Mouse (Mus musculus): ENCODE measurements around the gene Esrra. TPM values are rescaled to one million over a fixed set of nuclear protein-coding genes. Genes with fewer than 3 reads are reported as not detected.
A peak's percentile ranks its signal among the peaks of the same experiment; 100 is the strongest.

Gene Esrra
- polyA plus RNA-seq, 1 experiment from 2014 or later: 11.4 TPM

- ATAC-seq (ENCODE audit: low FRiP score): no peak
- Histone ChIP-seq H3K4me1 (peaks cover 26% of the 10 kb centered on the region), H3K27ac (no peak overlapping the region), H3K27me3 (peaks cover 82% of the 10 kb centered on the region), H3K36me3 (replicated peaks) (no peaks in the 10 kb centered on the region), H3K4me3 (replicated peaks) (no peak overlapping the region; the same call in 1 of the 2 replicates), H3K4me2 (no peak overlapping the region), H3K9me3 (0 out of 2 replicates have a peak, but pooled peaks cover 3% of the 10 kb centered on the region), H3K9ac (no peak overlapping the region)
- WGBS: 3% methylated on average over 39 of the region's 40 CpGs
Observed at GRCm38 (mm10) chr19:6925611-6926329, 4.2 kb upstream of the Esrra start.

DNA sequence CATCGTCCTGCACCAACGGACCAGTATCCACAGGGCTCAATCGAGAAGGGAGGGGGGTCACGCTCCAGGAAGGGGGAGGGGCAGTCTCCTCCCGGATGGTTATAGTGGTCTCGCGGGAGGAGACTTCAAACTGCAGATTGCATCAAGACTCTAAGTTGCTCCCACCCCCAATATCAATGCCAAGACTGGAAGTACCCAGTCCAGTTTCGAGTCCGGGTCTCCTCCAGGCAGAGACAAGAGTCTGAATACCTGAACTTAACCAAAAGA lies 3.6 kb upstream of the Esrra start, which contains the start of gene Catsperz:
TSS of gene Catsperz (minus strand) at position 74 of the 267 bp plus-strand sequence.
- Histone ChIP-seq H3K4me1 (peaks cover 31% of the 10 kb centered on the region), H3K9me3 (0 out of 2 replicates have a peak, but pooled peaks cover 3% of the 10 kb centered on the region), H3K27ac (no peak within 1 kb of the TSS), H3K4me3 (replicated peaks) (peak within 1 kb of the TSS; percentile 10), H3K36me3 (replicated peaks) (no peaks in the 10 kb centered on the region), H3K27me3 (peaks cover 76% of the 10 kb centered on the region), H3K4me2 (peak within 1 kb of the TSS; percentile 13), H3K9ac (no peak within 1 kb of the TSS)
- ATAC-seq (ENCODE audit: low FRiP score): no peak
- WGBS: 4% methylated on average over 9 of the region's 9 CpGs

DNA sequence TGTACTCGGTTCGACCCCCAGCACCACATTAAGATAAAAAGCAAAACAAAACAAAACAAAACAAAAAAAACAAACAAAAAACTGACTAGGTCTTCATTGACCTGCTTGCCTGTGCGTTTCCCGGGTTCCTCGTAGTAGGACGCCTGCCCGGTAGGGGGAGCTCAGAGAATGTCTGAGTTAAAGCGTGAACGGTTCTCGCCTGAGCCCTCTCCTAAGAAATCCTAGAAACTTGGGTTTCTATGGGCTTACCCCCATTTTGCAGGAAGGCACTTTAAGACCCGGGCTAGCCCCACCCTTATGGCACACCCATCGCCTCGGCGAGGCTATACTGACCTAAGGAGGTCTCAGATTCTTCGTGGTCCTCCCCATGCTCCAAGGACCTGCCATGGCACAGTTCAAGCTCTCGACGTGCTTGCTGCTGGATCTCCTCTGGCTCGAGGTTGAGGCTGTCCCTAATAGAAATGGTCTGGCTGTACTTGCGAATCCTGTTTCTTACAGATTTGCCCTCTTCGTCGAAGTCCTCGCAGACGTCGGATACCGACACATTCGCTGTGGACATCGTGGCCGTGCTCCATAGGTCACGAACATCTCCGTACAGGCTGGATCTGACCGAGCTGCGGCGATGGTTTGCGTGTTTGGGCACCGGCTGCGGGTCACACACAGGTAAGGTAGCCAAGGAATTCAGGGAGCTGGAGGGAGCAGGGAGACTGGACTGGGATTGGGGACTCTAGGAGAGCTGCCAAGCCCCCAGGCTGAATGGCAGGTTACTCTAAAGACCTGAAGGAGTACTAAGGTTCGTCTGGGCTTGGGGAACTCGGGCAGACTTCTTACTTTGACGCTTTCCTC lies 3.1 kb upstream of the Esrra start:
- ATAC-seq (ENCODE audit: low FRiP score): no peak
- no peaks in the 10 kb centered on the region for H3K36me3 ChIP-seq (replicated peaks)
- H3K9ac ChIP-seq: no peak overlapping the region
- peak overlapping the region; percentile 13 for H3K4me2 ChIP-seq
- WGBS: 2% methylated on average over 39 of the region's 39 CpGs
- peaks cover 72% of the 10 kb centered on the region for H3K27me3 ChIP-seq
- 0 out of 2 replicates have a peak, but pooled peaks cover 3% of the 10 kb centered on the region for H3K9me3 ChIP-seq
- H3K4me3 ChIP-seq (replicated peaks): peak overlapping the region; percentile 10
- no peak overlapping the region for H3K27ac ChIP-seq
- H3K4me1 ChIP-seq: peaks cover 37% of the 10 kb centered on the region

- Histone ChIP-seq H3K9ac (no peak overlapping the region), H3K9me3 (0 out of 2 replicates have a peak, but pooled peaks cover 3% of the 10 kb centered on the region), H3K27ac (no peak overlapping the region), H3K4me1 (peaks cover 40% of the 10 kb centered on the region), H3K36me3 (replicated peaks) (0 out of 2 replicates have a peak, but pooled peaks cover 6% of the 10 kb centered on the region), H3K4me2 (peak overlapping the region; percentile 91; the same call in 1 of the 2 replicates), H3K27me3 (peaks cover 58% of the 10 kb centered on the region), H3K4me3 (replicated peaks) (no peak overlapping the region)
- no peak for ATAC-seq (ENCODE audit: low FRiP score)
- 60% methylated on average over 6 of the region's 6 CpGs for WGBS
Observed at GRCm38 (mm10) chr19:6922901-6923735, 1.5 kb upstream of the Esrra start.

GRCm38 (mm10) chr19:6920741-6921636 lies 624 bp downstream of the Esrra start:
- ATAC-seq (ENCODE audit: low FRiP score): peak; percentile 39
- Histone ChIP-seq H3K4me2 (peak overlapping the region; percentile 91), H3K27me3 (peaks cover 37% of the 10 kb centered on the region), H3K4me1 (peaks cover 32% of the 10 kb centered on the region), H3K9ac (peak overlapping the region; percentile 92), H3K9me3 (0 out of 2 replicates have a peak, but pooled peaks cover under 1% of the 10 kb centered on the region), H3K36me3 (replicated peaks) (0 out of 2 replicates have a peak, but pooled peaks cover 6% of the 10 kb centered on the region), H3K4me3 (replicated peaks) (peak overlapping the region; percentile 89), H3K27ac (peak overlapping the region; percentile 93)
- WGBS: 2% methylated on average over 36 of the region's 48 CpGs

DNA sequence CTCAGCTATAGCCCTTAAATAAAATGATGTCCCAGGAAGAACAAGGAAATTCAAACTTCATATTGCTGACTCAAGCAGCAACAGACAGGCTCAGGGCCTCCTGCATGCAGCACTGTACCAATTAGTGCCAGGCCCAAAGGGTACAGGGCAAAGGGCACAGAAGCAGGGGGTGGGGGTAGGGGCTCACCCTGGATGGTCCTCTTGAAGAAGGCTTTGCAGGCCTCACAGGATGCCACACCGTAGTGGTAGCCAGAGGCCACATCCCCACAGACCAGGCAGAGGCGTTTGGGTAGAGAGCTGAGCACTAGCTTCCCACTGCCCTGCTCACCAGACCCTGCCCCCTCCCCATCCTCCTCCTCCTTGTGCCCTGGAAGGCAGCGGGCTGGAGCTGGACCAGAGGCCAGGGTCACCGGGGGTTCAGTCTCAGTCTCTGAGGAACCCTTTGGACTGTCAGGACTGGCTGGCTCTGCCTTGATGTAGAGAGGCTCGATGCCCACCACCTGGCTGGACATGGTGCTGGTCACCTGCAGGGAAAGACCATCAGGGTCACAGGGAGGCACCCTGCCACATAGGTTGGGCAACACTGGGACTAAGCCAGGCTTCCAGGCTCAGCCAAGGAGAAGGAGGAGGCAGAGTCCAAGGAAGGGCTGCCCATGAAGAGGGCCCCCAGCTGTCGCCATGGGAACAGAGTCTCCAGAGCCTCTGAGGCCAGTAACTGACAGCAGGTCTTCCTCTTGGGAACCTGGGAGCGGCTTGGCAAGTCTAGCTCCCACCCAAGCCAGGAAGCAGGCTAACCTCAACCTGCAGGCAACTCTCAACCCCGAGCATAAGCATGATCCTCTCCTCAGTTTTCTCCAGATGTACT lies 1.5 kb downstream of the Esrra start:
- no peak for ATAC-seq (ENCODE audit: low FRiP score)
- peaks cover 29% of the 10 kb centered on the region for H3K4me1 ChIP-seq
- WGBS: 46% methylated on average over 8 of the region's 8 CpGs
- no peaks in the 10 kb centered on the region for H3K9me3 ChIP-seq
- peaks cover 28% of the 10 kb centered on the region for H3K27me3 ChIP-seq
- peak overlapping the region; percentile 89 for H3K4me3 ChIP-seq (replicated peaks)
- peak overlapping the region; percentile 91 for H3K4me2 ChIP-seq
- H3K9ac ChIP-seq: peak overlapping the region; percentile 92; the same call in 1 of the 2 replicates
- H3K36me3 ChIP-seq (replicated peaks): 0 out of 2 replicates have a peak, but pooled peaks cover 6% of the 10 kb centered on the region
- H3K27ac ChIP-seq: no peak overlapping the region

- ATAC-seq (ENCODE audit: low FRiP score): no peak
- no peak overlapping the region for H3K4me3 ChIP-seq (replicated peaks)
Observed at GRCm38 (mm10) chr19:6919431-6919830, 2.2 kb downstream of the Esrra start.

DNA sequence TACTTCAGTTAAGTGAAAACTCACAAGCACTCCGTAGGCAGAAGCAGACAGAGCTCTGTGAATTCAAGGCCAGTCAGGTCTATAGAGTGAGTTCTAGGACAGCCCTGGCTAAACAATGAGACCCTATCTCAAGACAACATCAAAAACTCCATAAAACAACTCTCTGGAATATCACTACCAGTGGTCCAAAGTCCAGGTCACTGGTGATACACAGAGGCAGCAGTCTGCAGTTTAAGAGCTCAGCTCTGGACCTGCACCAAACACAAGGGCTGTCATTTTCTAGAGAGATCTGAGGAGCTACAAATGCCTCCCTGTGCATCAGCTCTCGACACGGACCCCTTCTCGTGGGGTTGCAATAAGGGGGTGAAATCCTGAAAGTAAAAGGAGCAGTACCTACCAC lies 3.3 kb downstream of the Esrra start:
- Histone ChIP-seq H3K27ac (no peak overlapping the region), H3K4me1 (peaks cover 23% of the 10 kb centered on the region), H3K4me2 (no peak overlapping the region), H3K27me3 (peaks cover 11% of the 10 kb centered on the region), H3K9me3 (no peaks in the 10 kb centered on the region), H3K9ac (no peak overlapping the region), H3K4me3 (replicated peaks) (no peak overlapping the region), H3K36me3 (replicated peaks) (peaks cover 17% of the 10 kb centered on the region)
- ATAC-seq (ENCODE audit: low FRiP score): no peak
- 88% methylated on average over 4 of the region's 4 CpGs for WGBS

More at GRCm38 (mm10) chr19:6919431-6919830, 2.2 kb downstream of the Esrra start:
- H3K27ac ChIP-seq: no peak overlapping the region
- no peak overlapping the region for H3K4me2 ChIP-seq
- H3K9me3 ChIP-seq: no peaks in the 10 kb centered on the region
- no peak overlapping the region for H3K9ac ChIP-seq
- H3K4me1 ChIP-seq: peaks cover 23% of the 10 kb centered on the region
- 0 out of 2 replicates have a peak, but pooled peaks cover 6% of the 10 kb centered on the region for H3K36me3 ChIP-seq (replicated peaks)
- H3K27me3 ChIP-seq: peaks cover 21% of the 10 kb centered on the region

DNA sequence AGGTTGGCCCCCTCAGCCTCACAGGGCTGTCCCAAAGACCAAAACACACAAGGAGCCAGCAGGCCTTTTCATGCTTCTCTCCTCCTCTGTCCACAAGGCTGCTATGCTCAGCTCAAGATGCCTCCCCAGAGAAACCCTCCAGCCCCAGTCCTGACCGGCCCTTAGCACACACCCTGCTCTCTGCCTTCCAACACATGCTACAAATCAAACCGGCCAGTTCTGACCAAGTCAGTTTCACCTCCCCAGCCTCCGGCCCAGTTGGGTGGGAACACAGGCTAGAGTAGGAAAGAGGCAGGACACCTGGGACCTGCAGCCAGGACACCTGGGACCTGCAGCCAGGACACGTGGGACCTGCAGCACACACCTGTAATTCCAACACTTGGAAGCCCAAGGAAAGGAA lies 5.1 kb downstream of the Esrra start:
- WGBS: 86% methylated on average over 4 of the region's 4 CpGs
- no peak overlapping the region for H3K9ac ChIP-seq

GRCm38 (mm10) chr19:6915276-6915675 lies 6.3 kb downstream of the Esrra start:
- no peaks in the 10 kb centered on the region for H3K27me3 ChIP-seq
- no peaks in the 10 kb centered on the region for H3K9me3 ChIP-seq
- no peak overlapping the region for H3K9ac ChIP-seq
- ATAC-seq (ENCODE audit: low FRiP score): no peak
- H3K36me3 ChIP-seq (replicated peaks): peaks cover 41% of the 10 kb centered on the region
- no peak overlapping the region for H3K4me3 ChIP-seq (replicated peaks)
- WGBS: 88% methylated on average over 4 of the region's 4 CpGs
- peaks cover 19% of the 10 kb centered on the region for H3K4me1 ChIP-seq
- H3K27ac ChIP-seq: no peak overlapping the region
- H3K4me2 ChIP-seq: no peak overlapping the region

More for the DNA sequence above, 5.1 kb downstream of the Esrra start:
- peaks cover 20% of the 10 kb centered on the region for H3K4me1 ChIP-seq
- no peak overlapping the region for H3K4me2 ChIP-seq
- no peak overlapping the region for H3K27ac ChIP-seq
- no peaks in the 10 kb centered on the region for H3K9me3 ChIP-seq
- ATAC-seq (ENCODE audit: low FRiP score): no peak
- H3K27me3 ChIP-seq: no peaks in the 10 kb centered on the region
- H3K36me3 ChIP-seq (replicated peaks): peaks cover 35% of the 10 kb centered on the region
- H3K4me3 ChIP-seq (replicated peaks): no peak overlapping the region

Measured in forebrain, embryonic 12.5 days (tissue).